Mouse (Mus musculus) brain, embryonic 18.5 days (tissue): ENCODE data around the gene Emp1.

Experiments used
- DNase-seq: peaks from one replicate; pipeline ENCODE4 v3.0.0-alpha.2; 2012; ENCODE audit warnings: low read depth, low spot score

Emp1 gene

DNA sequence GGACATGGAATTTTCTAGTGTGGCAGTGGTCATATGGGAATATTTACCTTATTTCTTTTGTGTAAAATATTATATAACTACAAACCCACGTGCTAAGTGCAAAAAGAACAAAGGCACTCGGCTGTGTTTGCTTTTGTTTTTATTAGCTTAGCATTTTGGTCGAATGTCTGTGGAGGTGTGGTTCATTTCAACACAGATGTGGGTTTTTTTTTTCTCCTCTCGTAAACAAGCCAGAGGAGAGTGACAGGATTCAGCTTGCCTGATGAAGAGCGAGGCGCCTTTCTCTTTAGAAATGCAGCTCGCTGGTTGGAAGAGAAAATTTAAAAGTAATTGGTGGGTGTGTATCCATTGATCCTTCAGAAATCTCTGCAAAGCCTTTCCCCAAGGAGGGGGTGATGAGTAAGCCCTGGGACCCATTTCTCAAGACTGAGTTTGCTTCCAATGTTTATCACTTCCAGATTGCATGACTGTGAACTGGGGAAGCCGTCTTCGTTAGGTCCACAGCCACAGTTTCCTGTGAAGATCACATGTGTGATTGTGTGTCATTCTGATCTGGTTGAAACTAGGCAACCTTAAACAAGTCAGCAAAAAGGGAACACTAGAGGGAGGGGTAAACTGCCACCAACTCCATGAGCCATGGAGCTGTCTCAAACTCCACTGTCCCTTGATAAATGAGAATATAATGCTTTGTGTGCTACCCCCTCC lies 1.8 kb downstream of the Emp1 start:
- DNase-seq: no peak

GRCm38 (mm10) chr6:135364891-135365301 lies 2.6 kb downstream of the Emp1 start:
- DNase-seq: no peak

DNA sequence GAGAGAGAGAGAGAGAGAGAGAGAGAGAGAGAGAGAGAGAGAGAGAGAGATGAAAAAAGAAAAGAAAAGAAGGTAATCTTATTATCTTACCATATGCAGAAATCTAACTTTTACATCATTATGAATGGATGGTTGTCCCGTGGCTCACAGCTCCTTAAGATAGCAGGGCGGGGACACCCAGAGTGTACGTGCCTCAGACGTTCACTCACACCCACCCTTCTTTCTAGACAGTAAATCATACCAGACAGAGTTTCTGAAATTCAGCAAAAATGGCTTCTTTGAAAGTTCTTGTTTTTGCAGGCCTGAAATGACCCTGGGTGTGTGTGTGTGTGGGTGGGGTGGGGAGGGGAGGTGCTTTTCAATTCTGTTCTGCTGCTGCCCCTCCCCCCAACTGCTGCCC lies 3.3 kb downstream of the Emp1 start:
- DNase-seq: no peak

GRCm38 (mm10) chr6:135368230-135368629 lies 5.9 kb downstream of the Emp1 start:
- DNase-seq: no peak

DNA sequence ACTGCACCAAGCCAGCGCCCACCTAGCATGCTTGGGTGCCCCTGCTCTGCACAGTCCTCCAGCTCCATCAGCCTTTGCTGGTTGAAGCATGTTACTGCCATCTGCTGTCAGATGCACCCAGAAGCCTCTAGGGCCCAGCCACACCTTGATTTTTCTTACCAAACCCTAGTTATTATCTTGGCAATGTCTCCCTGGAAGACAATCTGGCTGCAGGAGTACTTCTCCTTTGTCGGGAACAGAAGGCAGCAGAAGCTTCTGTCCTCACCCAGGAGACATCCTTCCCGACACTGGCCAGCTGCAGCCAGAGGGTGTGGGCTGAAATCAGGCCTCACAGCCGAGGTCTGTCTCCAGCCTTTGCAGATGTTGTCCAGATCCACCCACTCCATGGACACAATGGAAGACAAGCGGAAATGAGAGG lies 7.2 kb downstream of the Emp1 start:
- no peak for DNase-seq

- DNase-seq: no peak
Measured at GRCm38 (mm10) chr6:135370954-135371353, 8.6 kb downstream of the Emp1 start.

DNA sequence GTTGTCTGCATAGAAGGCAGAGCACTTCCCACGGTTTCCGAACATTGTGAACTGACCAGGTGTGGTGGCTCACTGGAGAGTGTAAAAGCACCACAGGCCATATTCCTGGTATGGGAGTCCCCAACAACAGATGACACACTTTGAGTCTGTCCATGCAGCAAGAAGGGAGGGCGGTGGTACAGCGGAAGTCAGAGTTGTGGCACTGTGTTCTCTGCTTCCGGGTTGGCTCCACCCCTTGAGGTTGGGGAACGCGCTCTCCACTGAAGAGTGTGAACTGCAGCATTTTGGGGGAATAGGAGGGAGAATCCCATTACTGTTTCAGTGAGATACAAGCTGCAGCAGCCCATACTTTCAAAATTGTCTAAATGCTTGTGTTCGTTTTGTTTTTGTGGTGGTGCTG lies 11.0 kb downstream of the Emp1 start:
- DNase-seq: no peak

GRCm38 (mm10) chr6:135375818-135376217 lies 13.5 kb downstream of the Emp1 start:
- no peak for DNase-seq

GRCm38 (mm10) chr6:135376248-135376647 lies 13.9 kb downstream of the Emp1 start:
- no peak for DNase-seq

DNA sequence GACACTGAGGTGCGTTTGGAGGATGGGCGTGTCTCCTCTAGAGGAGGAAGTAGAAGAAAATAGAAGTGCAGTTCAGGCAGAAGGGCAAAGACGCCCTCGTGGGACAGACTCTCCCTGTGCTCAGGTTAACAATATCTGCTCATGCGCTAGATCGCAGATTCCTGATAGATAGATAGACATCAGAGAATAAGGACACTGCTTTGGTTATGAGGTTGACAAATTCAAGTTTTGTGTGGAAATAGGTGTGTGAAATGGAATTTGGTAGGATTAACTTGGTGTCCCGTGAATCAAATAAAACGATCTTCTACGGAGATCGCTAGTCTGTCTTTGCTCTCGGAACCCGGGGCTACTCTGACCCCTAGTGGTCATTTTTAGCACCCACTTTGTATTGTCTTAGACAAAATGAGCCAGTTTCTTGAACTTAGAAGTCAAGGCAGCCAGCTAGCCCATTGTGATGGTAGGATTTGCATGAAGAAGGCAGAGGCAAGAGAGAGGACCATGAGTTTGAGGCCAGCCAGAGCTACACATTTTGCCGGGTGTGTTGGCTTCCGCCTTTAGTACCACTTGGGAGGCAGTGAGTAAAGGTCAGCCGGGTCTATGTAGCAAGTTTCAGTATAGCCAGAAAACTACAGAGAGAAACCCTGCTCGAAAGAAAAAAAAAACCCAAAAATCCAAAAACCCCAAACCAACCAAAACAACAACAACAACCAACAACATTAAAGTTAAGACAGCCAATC lies 15.4 kb downstream of the Emp1 start:
- no peak for DNase-seq

GRCm38 (mm10) chr6:135383919-135384318 lies 21.6 kb downstream of the Emp1 start:
- DNase-seq: no peak

DNA sequence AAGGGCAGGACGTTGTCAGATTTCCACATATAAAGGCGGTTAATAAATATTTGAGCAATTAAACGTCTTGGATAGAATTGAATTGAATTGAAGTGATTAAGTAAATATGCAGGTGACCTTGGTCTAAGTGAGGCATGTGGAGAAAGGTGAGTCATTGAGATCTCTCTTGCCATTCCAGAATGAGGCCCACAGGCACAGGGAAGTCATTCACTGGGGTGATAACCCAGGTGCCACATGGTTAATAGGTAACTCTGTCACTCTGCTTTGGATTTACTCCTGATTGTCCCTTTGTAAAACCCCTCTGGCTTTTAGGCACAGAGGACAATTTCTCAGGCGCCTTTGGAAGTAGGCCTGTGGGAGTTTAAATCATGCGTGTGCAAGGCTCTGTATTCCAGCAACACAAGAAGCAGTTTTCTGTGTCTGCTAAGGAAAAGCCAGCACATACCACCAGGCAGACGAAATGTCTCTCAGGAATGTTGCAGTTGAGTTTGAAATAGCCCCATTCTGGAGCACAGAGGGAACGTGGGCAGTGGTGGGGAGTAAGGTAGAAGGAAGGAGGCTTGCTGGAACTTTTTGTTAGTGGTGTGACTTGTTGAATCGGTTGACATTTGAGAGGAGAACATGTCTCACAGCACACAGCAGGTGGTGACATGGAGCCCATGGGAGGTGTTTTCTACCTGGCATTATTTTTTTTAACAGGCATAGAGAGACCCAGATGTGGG lies 23.6 kb downstream of the Emp1 start:
- DNase-seq: no peak

DNA sequence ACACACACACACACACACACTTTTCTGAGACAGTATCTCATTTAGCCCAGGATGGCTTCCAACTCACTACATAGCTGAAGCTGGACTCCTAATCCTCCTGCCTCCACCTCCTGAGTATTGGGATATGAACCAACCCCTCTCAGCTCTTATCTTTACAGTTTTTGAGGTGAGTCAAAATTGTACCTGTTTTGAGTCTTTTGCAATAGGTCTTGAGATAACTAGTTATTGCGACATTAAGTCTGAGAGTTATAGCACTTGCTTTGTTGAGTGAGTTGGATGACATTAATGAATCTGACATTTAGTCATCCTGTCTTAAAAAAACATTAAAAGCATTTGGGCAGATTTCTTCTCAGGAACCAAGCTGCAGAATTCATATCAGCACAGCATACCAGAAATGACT lies 25.3 kb downstream of the Emp1 start:
- DNase-seq: no peak

DNA sequence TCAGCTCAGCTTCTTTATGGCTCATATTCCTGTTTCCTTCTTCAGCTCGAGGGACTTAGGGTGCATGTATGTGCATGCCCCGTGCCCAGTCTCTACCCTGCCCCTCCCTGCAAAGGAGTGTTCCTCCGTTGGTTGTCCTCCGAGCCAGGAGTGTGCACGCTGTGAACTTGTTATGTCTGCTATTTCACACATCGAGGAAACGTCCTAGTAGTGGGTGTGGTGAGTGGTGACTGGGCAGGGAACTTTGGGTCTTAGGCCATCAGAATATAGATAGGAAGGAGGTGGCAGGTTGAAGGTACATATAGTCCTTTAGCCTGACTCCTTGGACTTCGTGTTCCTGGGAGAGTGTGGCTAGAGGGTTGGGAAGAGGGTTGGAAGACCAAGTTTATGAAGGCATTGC lies 26.4 kb downstream of the Emp1 start:
- no peak for DNase-seq

DNA sequence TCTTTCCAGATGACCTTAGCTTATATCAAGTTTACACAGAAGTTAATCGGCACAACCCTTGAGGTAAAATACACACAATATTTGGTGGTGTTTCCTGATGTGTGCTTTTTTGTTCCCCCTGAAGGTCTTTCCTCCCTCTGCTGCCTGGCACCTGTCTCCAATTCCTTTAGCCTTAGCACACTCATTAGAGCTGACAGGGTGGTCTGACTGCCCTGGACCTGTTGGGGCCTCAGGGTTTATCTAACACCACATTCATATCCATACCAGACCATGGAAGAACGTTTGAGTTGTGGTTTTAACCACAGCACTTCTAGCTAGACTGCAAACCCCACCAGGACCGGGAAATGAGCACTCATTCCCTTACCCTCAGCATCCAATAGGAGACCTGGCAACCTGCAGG lies 28.1 kb downstream of the Emp1 start:
- no peak for DNase-seq

DNA sequence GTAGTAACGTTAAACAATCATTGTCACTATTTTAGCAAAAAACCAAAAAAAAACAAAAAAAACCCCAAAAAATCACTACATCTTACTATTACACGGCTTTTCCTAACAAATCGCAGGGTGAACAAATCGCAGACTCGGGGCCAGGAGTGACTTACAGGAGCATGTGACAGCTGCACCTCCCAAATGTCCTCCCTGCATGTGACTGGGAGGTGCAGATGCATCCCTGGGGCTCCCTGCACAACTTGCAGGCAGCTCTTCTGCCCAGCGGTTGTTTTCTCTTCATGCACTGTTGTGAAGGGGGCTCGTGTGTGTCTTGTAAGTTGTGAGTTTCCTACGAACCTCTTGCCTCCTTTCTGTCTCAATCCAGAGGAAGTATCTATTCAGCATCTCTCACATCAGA lies 33.0 kb downstream of the Emp1 start:
- DNase-seq: no peak

DNA sequence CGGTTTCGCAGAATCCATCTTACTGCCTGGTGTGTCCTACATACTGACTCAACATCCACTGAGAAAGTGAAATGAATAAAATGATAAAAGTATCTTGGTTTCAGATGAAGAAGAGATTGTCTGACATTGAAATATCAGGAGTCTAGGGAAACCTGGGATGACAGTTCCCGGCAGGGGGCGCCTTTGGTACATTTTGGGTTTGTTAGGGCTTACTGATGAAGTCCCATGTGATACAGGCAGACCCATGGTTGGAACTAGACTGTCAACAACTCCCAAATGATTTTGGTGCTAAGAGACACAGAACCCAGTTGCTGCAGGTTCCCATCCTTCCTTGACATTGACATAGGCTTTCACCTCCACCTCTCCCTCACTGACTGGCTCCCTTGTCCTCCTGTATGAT lies 34.7 kb downstream of the Emp1 start:
- DNase-seq: no peak

- DNase-seq: no peak
Measured at GRCm38 (mm10) chr6:135397788-135398187, 35.4 kb downstream of the Emp1 start.

DNA sequence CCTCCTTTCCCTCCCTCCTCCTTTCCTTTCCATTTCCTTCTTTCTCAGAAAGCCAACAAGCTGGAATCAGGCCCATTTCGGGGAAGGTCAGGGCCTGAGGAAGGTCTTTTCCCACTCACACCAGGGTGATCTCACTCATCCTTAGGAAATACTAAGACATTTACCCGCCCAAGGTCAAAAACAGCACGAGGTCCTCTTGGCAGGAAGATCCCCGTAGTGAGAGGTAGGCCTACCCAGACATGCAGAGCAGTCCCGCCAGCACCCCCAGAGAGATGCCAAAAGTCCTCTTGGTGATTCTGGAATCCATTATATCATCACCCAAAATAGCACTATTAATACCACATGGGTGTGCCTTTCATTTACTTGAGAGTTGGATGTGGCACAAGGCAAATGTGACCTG lies 36.5 kb downstream of the Emp1 start:
- DNase-seq: no peak

GRCm38 (mm10) chr6:135400306-135400705 lies 38.0 kb downstream of the Emp1 start:
- DNase-seq: no peak

DNA sequence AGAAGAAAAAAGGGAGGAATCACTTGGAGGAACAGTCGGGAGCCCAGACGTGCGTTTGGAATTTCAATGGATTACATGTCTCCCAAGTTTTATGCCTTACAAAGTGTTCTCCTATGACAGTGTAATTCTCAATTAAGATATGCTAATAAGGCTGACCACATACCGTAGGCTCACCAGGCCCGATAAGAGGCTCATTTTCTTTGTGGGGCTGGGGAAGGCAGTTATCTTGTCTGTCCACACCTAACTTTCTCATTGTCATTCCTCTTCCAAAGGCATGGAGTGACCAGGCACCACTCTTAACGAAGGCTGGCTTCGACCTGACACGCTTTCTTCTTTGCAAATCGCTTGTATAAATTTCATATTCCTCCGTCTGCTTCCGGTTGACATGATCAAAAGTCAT lies 42.7 kb downstream of the Emp1 start:
- no peak for DNase-seq

DNA sequence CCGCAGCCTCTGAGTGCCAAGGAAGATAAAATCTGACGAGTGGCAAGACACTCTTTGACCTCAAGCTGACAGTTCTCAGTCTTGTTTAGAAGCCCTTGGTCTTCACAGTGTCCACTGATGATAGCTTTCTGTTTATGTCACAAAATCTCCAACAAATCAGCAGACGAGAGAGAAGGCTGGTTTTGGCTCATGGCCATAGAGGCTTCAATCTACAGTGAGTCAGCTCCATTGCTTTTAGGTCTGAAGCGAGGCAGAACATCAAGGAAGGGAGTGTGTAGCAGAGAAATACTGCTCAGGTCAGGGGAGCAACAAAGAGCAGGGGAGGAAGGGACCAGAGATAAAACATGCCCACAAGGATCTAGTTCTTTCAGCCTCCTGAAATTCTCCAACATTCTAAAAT lies 45.0 kb downstream of the Emp1 start:
- no peak for DNase-seq
